Mouse (Mus musculus): ENCODE measurements around the gene Adgrb2. TPM values are rescaled to one million over a fixed set of nuclear protein-coding genes. Genes with fewer than 3 reads are reported as not detected.
A peak's percentile ranks its signal among the peaks of the same experiment; 100 is the strongest.

Gene Adgrb2
- polyA plus RNA-seq, 1 experiment from 2014 or later: 0.70 TPM

DNA sequence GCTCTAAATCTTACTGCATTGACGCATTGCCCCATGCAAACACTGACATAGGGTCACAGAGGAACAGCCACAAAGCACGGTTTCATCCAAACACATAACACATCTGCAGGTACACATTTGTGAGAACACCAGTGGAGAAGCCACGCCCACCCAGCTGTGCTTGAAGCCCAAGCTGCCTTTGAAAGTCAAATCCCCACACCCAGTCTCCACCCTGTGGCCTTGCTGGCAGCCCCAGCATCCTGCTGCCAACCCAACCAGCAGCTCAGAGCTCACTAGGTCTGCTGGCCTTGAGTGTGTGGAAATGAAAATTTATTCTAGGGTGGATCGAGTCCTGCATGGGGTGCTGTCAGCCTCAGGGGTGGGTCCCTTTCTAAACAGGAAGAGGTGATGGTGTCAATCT lies 7.4 kb upstream of the Adgrb2 start:
- no peaks in the 10 kb centered on the region for H3K36me3 ChIP-seq (ENCODE audit: control insufficient read depth, insufficient read depth)
- no peak overlapping the region for H3K9ac ChIP-seq (ENCODE audit: low read depth, low read length)
- peaks cover 13% of the 10 kb centered on the region; the same call in 1 of the 2 replicates for H3K27me3 ChIP-seq (replicated peaks; ENCODE audit: control insufficient read depth, insufficient read depth, low read length)
- no peaks in the 10 kb centered on the region for H3K4me1 ChIP-seq (replicated peaks; ENCODE audit: control insufficient read depth, insufficient read depth, low read length)
- 51% methylated on average over 4 of the region's 4 CpGs for WGBS
- no peak for TF ChIP-seq CTCF (IDR thresholded peaks at IDR 0.05; ENCODE audit: low read depth)
- H3K9me3 ChIP-seq (ENCODE audit: control insufficient read depth): no peaks in the 10 kb centered on the region
- H3K27ac ChIP-seq (ENCODE audit: low read depth, low read length): no peak overlapping the region
- no peak overlapping the region for H3K4me3 ChIP-seq (ENCODE audit: low read depth, low read length)
- no peak for ATAC-seq
- no peak overlapping the region for H3K4me2 ChIP-seq (replicated peaks; ENCODE audit: low read depth)

DNA sequence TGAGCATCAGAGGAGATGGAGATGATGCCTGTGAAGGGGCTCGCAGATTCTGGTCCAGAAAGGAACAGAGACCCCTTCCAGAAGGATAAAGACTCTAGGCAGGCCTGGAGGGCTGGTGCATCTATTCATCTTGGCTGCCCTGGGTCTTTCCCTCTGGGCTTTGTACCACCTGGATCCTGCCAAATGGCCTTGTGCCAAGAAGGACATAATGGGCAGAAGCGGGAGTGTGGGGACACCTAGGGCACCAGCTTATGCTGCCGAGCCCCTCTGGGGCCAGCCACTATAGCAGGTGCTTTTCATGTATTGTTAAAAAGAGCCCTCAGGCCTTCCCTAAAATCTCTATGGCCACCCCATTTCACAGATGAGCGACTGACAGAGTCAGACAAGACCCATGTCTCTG lies 6.4 kb upstream of the Adgrb2 start:
- Histone ChIP-seq H3K4me1 (replicated peaks; ENCODE audit: control insufficient read depth, insufficient read depth, low read length) (no peaks in the 10 kb centered on the region), H3K9me3 (ENCODE audit: control insufficient read depth) (no peaks in the 10 kb centered on the region), H3K27ac (ENCODE audit: low read depth, low read length) (no peak overlapping the region), H3K4me2 (replicated peaks; ENCODE audit: low read depth) (no peak overlapping the region), H3K9ac (ENCODE audit: low read depth, low read length) (no peak overlapping the region), H3K36me3 (ENCODE audit: control insufficient read depth, insufficient read depth) (no peaks in the 10 kb centered on the region), H3K27me3 (replicated peaks; ENCODE audit: control insufficient read depth, insufficient read depth, low read length) (peaks cover 23% of the 10 kb centered on the region; the same call in 1 of the 2 replicates), H3K4me3 (ENCODE audit: low read depth, low read length) (no peak overlapping the region)
- WGBS: 82% methylated on average over 4 of the region's 4 CpGs
- TF ChIP-seq CTCF (IDR thresholded peaks at IDR 0.05; ENCODE audit: low read depth): no peak
- no peak for ATAC-seq

DNA sequence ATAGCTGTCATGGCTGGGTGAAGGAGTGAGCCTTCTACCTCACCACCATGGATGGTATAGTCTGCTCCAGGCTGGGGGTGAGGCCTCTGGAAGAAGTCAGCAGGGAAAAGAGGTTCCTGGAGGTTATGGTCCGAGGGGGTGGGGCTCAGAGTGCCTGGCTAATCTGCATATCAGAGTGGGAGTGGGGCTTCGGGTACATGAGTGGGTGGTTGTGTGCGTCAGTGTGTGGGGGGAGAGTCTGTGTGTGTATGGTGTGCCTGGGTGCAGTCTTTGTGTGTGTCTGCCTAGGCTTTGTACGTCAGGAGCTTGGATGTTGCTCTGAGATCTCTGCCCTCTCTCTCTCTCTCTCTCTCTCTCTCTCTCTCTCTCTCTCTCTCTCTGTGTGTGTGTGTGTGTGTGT lies 5.7 kb upstream of the Adgrb2 start:
- no peak for TF ChIP-seq CTCF (IDR thresholded peaks at IDR 0.05; ENCODE audit: low read depth)
- WGBS: 65% methylated on average over 4 of the region's 4 CpGs

GRCm38 (mm10) chr4:129981657-129982056 lies 3.0 kb upstream of the Adgrb2 start:
- no peak for TF ChIP-seq CTCF (IDR thresholded peaks at IDR 0.05; ENCODE audit: low read depth)
- H3K4me1 ChIP-seq (replicated peaks; ENCODE audit: control insufficient read depth, insufficient read depth, low read length): no peaks in the 10 kb centered on the region; the same call in 1 of the 2 replicates
- H3K9me3 ChIP-seq (ENCODE audit: control insufficient read depth): no peaks in the 10 kb centered on the region
- no peak overlapping the region for H3K4me2 ChIP-seq (replicated peaks; ENCODE audit: low read depth)
- H3K4me3 ChIP-seq (ENCODE audit: low read depth, low read length): no peak overlapping the region
- H3K36me3 ChIP-seq (ENCODE audit: control insufficient read depth, insufficient read depth): no peaks in the 10 kb centered on the region
- 67% methylated on average over 11 of the region's 11 CpGs for WGBS
- no peak overlapping the region for H3K27ac ChIP-seq (ENCODE audit: low read depth, low read length)
- H3K27me3 ChIP-seq (replicated peaks; ENCODE audit: control insufficient read depth, insufficient read depth, low read length): peaks cover 50% of the 10 kb centered on the region
- no peak overlapping the region for H3K9ac ChIP-seq (ENCODE audit: low read depth, low read length)
- no peak for ATAC-seq

More for the DNA sequence above, 5.7 kb upstream of the Adgrb2 start:
- Histone ChIP-seq H3K27ac (ENCODE audit: low read depth, low read length) (no peak overlapping the region), H3K27me3 (replicated peaks; ENCODE audit: control insufficient read depth, insufficient read depth, low read length) (peaks cover 29% of the 10 kb centered on the region; the same call in 1 of the 2 replicates), H3K4me1 (replicated peaks; ENCODE audit: control insufficient read depth, insufficient read depth, low read length) (no peaks in the 10 kb centered on the region), H3K36me3 (ENCODE audit: control insufficient read depth, insufficient read depth) (no peaks in the 10 kb centered on the region), H3K4me3 (ENCODE audit: low read depth, low read length) (no peak overlapping the region), H3K9ac (ENCODE audit: low read depth, low read length) (no peak overlapping the region), H3K9me3 (ENCODE audit: control insufficient read depth) (no peaks in the 10 kb centered on the region), H3K4me2 (replicated peaks; ENCODE audit: low read depth) (no peak overlapping the region)
- no peak for ATAC-seq

DNA sequence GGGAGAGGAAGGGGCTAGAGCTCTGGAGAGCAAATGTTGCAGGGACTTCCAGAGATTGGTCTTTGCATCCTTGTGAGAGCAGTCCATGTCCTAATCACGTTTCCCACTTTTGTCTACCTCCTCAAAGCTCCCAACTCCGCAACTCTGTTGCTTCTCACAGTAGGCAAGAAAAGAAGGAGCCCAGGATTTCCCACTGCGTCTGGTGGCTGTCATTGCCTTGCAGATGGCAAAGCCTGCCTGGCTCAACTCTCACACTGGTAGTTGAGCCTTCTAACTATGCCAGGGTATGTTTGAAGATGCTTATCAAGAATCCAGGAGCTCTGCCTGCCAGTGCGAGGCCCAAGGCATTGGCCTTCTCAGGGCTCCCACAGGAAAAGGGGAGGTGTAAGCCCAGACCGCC lies 1.6 kb upstream of the Adgrb2 start:
- Histone ChIP-seq H3K36me3 (ENCODE audit: control insufficient read depth, insufficient read depth) (no peaks in the 10 kb centered on the region), H3K4me2 (replicated peaks; ENCODE audit: low read depth) (no peak overlapping the region), H3K4me3 (ENCODE audit: low read depth, low read length) (no peak overlapping the region), H3K27me3 (replicated peaks; ENCODE audit: control insufficient read depth, insufficient read depth, low read length) (peaks cover 60% of the 10 kb centered on the region), H3K27ac (ENCODE audit: low read depth, low read length) (no peak overlapping the region), H3K9me3 (ENCODE audit: control insufficient read depth) (no peaks in the 10 kb centered on the region), H3K9ac (ENCODE audit: low read depth, low read length) (no peak overlapping the region), H3K4me1 (replicated peaks; ENCODE audit: control insufficient read depth, insufficient read depth, low read length) (no peaks in the 10 kb centered on the region; the same call in 1 of the 2 replicates)
- WGBS: 29% methylated on average over 5 of the region's 5 CpGs
- no peak for ATAC-seq
- TF ChIP-seq CTCF (IDR thresholded peaks at IDR 0.05; ENCODE audit: low read depth): no peak

DNA sequence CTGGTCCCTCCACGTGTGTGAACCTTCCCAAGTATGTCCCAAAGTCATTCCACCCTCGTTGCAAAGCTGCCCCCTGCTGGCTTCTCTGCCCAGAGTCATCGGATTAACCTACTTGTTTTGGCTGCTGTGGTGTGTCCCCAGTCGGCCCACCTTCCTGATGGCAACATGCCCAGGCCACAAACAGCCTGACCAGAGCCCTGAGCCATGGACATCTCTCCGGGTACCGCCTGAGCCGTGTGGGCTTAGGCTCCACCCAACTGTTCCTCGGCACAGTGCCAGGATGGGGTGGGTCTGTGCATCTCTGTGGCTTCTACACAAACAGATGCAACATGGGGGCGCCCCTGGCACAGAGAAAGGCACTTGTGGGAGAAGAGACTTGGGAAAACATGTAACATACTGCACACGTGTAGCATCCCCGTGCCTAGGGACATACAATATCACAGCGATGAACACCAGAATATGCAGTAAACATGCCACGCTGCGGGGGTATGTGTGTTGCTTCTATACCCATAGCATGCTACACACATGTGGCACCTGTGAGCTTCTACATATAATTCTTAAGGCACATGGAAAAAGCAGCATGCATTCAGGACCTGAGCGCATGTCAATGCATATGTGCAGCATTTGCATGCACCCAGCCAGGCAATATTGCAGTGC lies 778 bp upstream of the Adgrb2 start:
- H3K36me3 ChIP-seq (ENCODE audit: control insufficient read depth, insufficient read depth): no peaks in the 10 kb centered on the region
- H3K4me2 ChIP-seq (replicated peaks; ENCODE audit: low read depth): peak overlapping the region; percentile 94
- no peaks in the 10 kb centered on the region; the same call in 1 of the 2 replicates for H3K4me1 ChIP-seq (replicated peaks; ENCODE audit: control insufficient read depth, insufficient read depth, low read length)
- H3K9me3 ChIP-seq (ENCODE audit: control insufficient read depth): no peaks in the 10 kb centered on the region
- 0 out of 2 replicates have a peak overlapping the region, but pooled peaks have one; percentile 48 for H3K9ac ChIP-seq (ENCODE audit: low read depth, low read length)
- H3K27ac ChIP-seq (ENCODE audit: low read depth, low read length): no peak overlapping the region
- peak overlapping the region; percentile 51; the same call in 1 of the 2 replicates for H3K4me3 ChIP-seq (ENCODE audit: low read depth, low read length)
- ATAC-seq: no peak
- 5% methylated on average over 15 of the region's 15 CpGs for WGBS
- peaks cover 68% of the 10 kb centered on the region for H3K27me3 ChIP-seq (replicated peaks; ENCODE audit: control insufficient read depth, insufficient read depth, low read length)
- peak; percentile 74 for TF ChIP-seq CTCF (IDR thresholded peaks at IDR 0.05; ENCODE audit: low read depth)
